Mouse (Mus musculus): Measurements from ENCODE around the gene Vsir. TPM values are rescaled to one million over a fixed set of nuclear protein-coding genes. Genes with fewer than 3 reads are reported as not detected.

Vsir gene
- 11.0 and 11.4 TPM in 2 replicates for polyA plus RNA-seq (2015; fragmentation: Nextera tagmentation; extraction: Ambion mirVana)

DNA sequence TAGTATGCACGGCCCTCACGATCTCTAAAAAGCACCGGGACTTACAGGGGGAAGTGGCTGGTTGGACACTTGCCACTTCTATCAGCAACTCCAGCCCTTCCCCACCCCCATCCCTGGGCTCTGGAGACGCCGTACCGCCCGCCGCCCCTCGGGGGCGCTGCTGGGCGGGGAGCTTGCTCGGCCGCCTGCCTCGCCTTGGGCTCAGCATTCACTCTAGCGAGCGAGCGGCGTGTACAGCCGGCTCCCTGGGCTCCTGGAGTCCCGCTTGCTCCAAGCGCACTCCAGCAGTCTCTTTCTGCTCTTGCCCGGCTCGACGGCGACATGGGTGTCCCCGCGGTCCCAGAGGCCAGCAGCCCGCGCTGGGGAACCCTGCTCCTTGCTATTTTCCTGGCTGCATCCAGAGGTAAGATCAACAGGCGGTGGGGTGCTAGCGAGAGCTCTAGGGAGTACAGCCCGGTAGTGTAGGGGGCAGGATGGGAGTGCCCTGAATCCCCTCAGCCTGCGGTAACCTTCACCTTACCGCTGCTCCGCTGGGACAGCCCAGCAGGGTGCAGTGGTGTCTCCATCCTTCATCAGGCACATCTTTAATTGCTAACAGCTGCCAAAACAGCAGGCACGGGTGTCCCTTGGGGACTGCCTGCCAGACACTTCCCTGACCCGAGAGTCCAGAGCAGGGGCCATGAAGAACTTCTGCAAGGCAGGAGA lies at the start of gene Vsir:
Gene Vsir, plus strand, starts transcription at position 151 of the 705 bp plus-strand sequence.
- Histone ChIP-seq H3K36me3 (replicated peaks) (no peaks in the 10 kb centered on the region), H3K4me1 (replicated peaks) (peaks cover 71% of the 10 kb centered on the region), H3K27me3 (no peaks in the 10 kb centered on the region), H3K9ac (peak within 1 kb of the TSS; percentile 82), H3K9me3 (replicated peaks) (no peaks in the 10 kb centered on the region), H3K27ac (replicated peaks) (peak within 1 kb of the TSS; percentile 94), H3K4me2 (peak within 1 kb of the TSS; percentile 87), H3K4me3 (replicated peaks) (peak within 1 kb of the TSS; percentile 74)
- under 1% methylated on average over 37 of the region's 37 CpGs for WGBS (ENCODE audit: insufficient replicate concordance)
- peak; percentile 60 for ATAC-seq (ENCODE audit: insufficient read depth)

DNA sequence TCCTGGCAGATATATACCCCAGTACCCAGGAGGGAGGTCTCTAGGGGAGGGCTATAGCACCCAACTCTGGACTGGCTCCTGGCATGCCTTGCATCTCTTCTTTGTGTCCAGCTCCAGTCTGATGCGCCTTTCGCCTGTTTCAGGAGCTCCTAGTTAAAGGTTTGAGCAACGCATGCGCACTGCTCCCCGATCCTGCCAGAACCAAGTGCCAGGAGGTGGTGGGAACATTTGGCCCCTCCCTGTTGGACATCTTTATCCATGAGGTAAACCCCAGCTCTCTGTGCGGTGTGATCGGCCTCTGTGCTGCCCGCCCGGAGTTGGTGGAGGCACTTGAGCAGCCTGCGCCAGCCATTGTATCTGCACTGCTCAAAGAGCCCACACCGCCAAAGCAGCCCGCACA lies 47.0 kb upstream of the Vsir start:
- Histone ChIP-seq H3K27me3 (no peaks in the 10 kb centered on the region), H3K9me3 (replicated peaks) (no peaks in the 10 kb centered on the region), H3K36me3 (replicated peaks) (peaks cover 76% of the 10 kb centered on the region), H3K4me2 (no peak overlapping the region), H3K9ac (no peak overlapping the region), H3K4me1 (replicated peaks) (no peaks in the 10 kb centered on the region), H3K27ac (replicated peaks) (no peak overlapping the region), H3K4me3 (replicated peaks) (no peak overlapping the region)
- 96% methylated on average over 12 of the region's 12 CpGs for WGBS (ENCODE audit: insufficient replicate concordance)
- ATAC-seq (ENCODE audit: insufficient read depth), result no peak

DNA sequence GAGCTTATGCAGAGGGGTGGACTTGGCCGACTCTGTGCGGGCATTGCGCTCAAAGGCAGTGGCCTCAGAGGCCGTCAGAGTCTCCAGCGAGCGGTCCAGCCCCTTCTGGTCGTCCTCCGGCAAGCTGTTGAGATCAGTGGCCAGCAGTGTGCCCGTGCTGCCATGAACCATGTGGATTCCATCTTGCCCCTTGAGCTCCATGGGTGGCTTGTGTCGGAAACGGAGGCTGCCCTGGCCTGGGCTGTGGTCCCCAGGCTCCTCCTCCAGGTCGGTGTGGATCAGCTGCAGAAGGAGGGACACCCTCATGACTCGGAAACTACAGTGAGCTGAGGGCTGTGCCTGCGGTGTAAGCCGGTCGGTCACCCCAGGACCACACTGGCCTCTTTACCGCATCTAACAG lies 43.2 kb upstream of the Vsir start:
- H3K4me2 ChIP-seq, result no peak overlapping the region
- H3K4me3 ChIP-seq (replicated peaks), result no peak overlapping the region
- 82% methylated on average over 17 of the region's 17 CpGs for WGBS (ENCODE audit: insufficient replicate concordance)
- no peaks in the 10 kb centered on the region for H3K27me3 ChIP-seq
- peaks cover 43% of the 10 kb centered on the region for H3K36me3 ChIP-seq (replicated peaks)
- ATAC-seq (ENCODE audit: insufficient read depth), result no peak
- H3K27ac ChIP-seq (replicated peaks), result no peak overlapping the region
- no peak overlapping the region for H3K9ac ChIP-seq
- H3K4me1 ChIP-seq (replicated peaks), result no peaks in the 10 kb centered on the region
- no peaks in the 10 kb centered on the region for H3K9me3 ChIP-seq (replicated peaks)

DNA sequence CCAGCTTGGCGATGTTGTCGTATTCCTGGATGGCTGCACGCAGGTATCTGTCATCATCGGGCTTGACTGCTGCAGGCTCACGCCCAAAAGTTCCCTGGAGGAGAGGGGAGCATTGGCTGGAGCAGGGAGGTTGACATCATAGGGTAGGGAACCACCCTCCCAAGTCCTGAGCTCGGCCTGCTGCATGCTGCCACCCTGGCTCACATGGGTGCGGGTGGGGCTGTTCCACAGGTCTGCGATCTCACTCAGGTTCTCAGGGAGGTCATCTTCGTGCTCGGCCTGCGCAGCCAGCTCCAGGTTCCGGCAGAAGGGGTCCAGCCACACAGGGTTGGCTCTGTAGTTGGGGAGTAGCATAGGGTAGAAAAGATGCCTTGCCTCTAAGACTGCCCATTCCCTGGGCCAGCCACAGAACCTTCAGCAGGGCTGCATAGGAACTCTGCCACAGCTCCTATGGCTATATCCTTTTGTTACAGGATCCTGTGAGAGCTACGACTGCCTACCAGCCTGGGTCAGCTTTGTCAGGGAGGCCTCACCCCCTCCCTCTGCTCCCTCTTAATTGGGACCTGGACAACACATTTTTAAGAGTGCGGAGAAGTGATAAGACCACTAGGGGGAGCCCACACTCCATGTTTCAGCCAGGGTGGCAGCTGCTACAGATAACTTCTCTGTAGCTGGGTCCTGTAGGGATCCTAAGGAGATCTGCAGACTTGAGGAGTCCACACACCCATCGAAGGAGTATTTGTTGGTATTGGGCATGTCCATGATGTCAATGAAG lies 41.6 kb upstream of the Vsir start:
- no peaks in the 10 kb centered on the region for H3K9me3 ChIP-seq (replicated peaks)
- H3K36me3 ChIP-seq (replicated peaks), result peaks cover 26% of the 10 kb centered on the region
- no peaks in the 10 kb centered on the region for H3K4me1 ChIP-seq (replicated peaks)
- peak; percentile 29; the same call in 1 of the 2 replicates for ATAC-seq (ENCODE audit: insufficient read depth)
- no peak overlapping the region for H3K4me2 ChIP-seq
- H3K9ac ChIP-seq, result no peak overlapping the region
- 57% methylated on average over 15 of the region's 15 CpGs for WGBS (ENCODE audit: insufficient replicate concordance)
- H3K4me3 ChIP-seq (replicated peaks), result no peak overlapping the region
- no peak overlapping the region for H3K27ac ChIP-seq (replicated peaks)
- H3K27me3 ChIP-seq, result no peaks in the 10 kb centered on the region

DNA sequence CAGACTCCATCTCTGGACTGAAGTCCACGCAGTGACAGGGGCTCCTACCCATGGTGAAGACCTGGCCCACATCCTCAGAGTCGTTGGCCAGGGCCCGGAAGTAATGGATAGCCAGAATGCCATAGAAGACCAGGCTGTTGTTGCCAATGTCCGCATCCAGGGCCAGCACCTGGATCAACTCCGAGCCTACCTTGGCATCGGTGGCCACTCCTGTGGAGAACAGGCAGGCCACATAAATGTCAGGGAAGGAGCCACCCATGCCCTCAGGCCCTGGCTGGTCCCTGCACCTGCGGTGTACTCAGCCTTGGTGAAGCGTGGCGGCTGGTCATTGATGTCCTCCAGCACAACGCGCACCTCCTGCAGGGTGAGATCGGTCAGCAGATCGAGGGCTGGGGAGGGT lies 36.0 kb upstream of the Vsir start:
- H3K4me3 ChIP-seq (replicated peaks), result no peak overlapping the region
- H3K27me3 ChIP-seq, result no peaks in the 10 kb centered on the region
- 75% methylated on average over 13 of the region's 13 CpGs for WGBS (ENCODE audit: insufficient replicate concordance)
- H3K27ac ChIP-seq (replicated peaks), result no peak overlapping the region
- no peaks in the 10 kb centered on the region for H3K4me1 ChIP-seq (replicated peaks)
- no peak overlapping the region for H3K4me2 ChIP-seq
- no peaks in the 10 kb centered on the region for H3K9me3 ChIP-seq (replicated peaks)
- ATAC-seq (ENCODE audit: insufficient read depth), result no peak
- H3K9ac ChIP-seq, result no peak overlapping the region
- no peaks in the 10 kb centered on the region for H3K36me3 ChIP-seq (replicated peaks)

DNA sequence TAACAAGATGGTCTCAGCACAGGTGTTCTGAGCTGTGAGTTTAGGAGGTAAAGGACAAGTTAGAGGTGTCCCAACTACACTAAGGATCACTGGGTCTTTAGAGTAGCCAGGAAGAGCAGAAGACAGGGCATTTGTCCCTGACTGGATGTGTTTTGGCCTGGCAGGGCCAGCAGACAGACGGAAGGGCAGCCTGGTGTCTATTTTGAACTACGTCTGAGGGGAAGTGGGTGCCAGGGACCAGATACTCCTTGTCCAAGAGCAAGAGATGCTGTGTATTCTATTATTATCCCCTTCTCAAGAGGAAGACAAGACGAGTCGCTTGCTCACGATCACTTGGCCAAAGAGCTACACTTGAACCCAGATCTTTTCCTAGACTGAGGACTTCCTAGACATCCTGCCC lies 33.0 kb upstream of the Vsir start:
- no peak for ATAC-seq (ENCODE audit: insufficient read depth)
- H3K27ac ChIP-seq (replicated peaks), result no peak overlapping the region
- WGBS (ENCODE audit: insufficient replicate concordance), result 57% methylated on average over 5 of the region's 5 CpGs

DNA sequence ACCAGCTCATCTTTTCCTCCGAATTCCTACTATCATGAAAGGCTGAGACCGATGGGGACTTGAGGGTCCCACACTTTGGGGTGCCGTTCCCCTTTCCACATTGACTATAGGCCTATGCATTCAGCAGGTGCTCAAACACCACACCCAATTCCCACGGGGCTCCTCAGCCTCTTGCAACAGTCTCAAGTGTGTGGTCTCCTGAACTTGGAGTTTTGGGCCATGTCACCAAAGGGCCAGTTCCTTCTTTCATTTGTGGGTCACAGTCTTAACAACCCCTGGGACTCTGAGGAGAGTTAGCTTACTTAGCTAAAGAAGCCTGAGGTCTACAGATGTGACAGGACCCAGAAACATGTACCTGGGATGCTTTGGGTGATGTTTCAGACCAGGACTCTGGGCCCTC lies 30.5 kb upstream of the Vsir start:
- H3K9me3 ChIP-seq (replicated peaks), result no peaks in the 10 kb centered on the region
- H3K27me3 ChIP-seq, result no peaks in the 10 kb centered on the region
- no peak overlapping the region for H3K9ac ChIP-seq
- no peaks in the 10 kb centered on the region for H3K4me1 ChIP-seq (replicated peaks)
- no peak overlapping the region for H3K4me3 ChIP-seq (replicated peaks)
- ATAC-seq (ENCODE audit: insufficient read depth), result no peak
- no peak overlapping the region for H3K27ac ChIP-seq (replicated peaks)
- 67% methylated on average over 4 of the region's 4 CpGs for whole genome bisulfite sequencing (ENCODE audit: insufficient replicate concordance)
- H3K4me2 ChIP-seq, result no peak overlapping the region
- no peaks in the 10 kb centered on the region for H3K36me3 ChIP-seq (replicated peaks)

More for the DNA sequence above, 33.0 kb upstream of the Vsir start:
- Histone ChIP-seq H3K4me3 (replicated peaks) (no peak overlapping the region), H3K27me3 (no peaks in the 10 kb centered on the region), H3K4me2 (no peak overlapping the region), H3K36me3 (replicated peaks) (no peaks in the 10 kb centered on the region), H3K4me1 (replicated peaks) (no peaks in the 10 kb centered on the region), H3K9ac (no peak overlapping the region), H3K9me3 (replicated peaks) (no peaks in the 10 kb centered on the region)

DNA sequence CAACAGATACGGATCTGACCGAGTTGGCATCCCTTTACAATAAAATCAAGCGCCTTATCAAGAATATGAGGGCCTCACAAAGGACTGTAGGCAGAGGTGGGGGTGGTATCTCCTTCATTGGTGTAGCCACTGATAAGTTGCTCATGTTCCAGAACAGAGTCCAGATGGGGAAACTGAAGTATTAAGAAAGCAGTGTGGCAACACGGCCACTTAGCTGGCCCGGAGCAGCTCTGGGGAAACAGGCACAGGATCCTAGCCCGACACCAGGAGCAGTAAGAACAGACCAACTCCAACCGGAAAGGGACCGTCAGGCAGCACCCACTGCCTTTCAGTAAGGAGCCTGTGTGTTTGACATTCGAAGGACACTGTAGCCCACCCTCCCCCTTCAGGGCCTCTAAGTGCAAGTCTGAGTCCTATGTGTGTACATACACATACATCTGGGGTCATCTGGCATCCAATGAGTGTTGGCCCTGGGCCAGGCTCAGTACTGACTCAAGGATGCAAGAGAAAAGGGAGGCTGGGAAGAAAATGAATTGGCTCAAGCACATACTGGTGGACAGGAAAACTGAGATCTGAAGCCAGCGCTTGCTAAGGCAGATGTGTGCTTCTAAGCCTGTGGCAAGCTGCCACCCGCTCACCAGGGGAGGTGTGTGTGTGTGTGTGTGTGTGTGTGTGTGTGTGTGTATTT lies 17.5 kb upstream of the Vsir start:
- H3K4me1 ChIP-seq (replicated peaks), result peaks cover 6% of the 10 kb centered on the region; the same call in 1 of the 2 replicates
- no peak for ATAC-seq (ENCODE audit: insufficient read depth)
- no peak overlapping the region for H3K4me2 ChIP-seq
- no peak overlapping the region for H3K4me3 ChIP-seq (replicated peaks)
- 51% methylated on average over 11 of the region's 11 CpGs for WGBS (ENCODE audit: insufficient replicate concordance)
- no peak overlapping the region for H3K9ac ChIP-seq
- 0 out of 2 replicates have a peak overlapping the region, but pooled peaks have one; percentile 3 for H3K27ac ChIP-seq (replicated peaks)
- no peaks in the 10 kb centered on the region for H3K27me3 ChIP-seq
- H3K36me3 ChIP-seq (replicated peaks), result no peaks in the 10 kb centered on the region
- no peaks in the 10 kb centered on the region for H3K9me3 ChIP-seq (replicated peaks)

DNA sequence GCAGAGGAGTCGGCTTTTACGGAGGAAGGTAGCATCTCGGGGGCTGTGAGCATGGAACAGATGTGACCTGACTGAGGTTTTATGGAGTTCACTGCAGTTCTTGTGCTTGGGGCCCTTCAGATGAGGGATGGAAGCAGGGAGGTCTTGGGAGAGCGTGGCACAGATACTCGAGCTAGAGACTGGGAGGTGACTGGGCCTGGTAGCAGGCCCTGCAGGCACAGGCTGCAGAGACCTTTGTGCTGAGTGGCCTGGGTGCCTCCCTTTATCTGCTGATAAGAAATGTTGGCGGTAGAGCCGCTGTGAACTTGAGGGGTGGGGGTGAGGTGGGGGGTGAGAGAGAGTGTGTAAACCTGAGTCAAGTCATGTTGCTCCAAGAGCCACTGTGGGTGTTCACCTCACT lies 12.1 kb upstream of the Vsir start:
- Histone ChIP-seq H3K4me3 (replicated peaks) (no peak overlapping the region), H3K27ac (replicated peaks) (no peak overlapping the region), H3K4me2 (no peak overlapping the region), H3K4me1 (replicated peaks) (no peaks in the 10 kb centered on the region; the same call in 1 of the 2 replicates), H3K36me3 (replicated peaks) (no peaks in the 10 kb centered on the region), H3K27me3 (no peaks in the 10 kb centered on the region), H3K9ac (no peak overlapping the region), H3K9me3 (replicated peaks) (no peaks in the 10 kb centered on the region)
- 35% methylated on average over 7 of the region's 7 CpGs for WGBS (ENCODE audit: insufficient replicate concordance)
- no peak for ATAC-seq (ENCODE audit: insufficient read depth)

DNA sequence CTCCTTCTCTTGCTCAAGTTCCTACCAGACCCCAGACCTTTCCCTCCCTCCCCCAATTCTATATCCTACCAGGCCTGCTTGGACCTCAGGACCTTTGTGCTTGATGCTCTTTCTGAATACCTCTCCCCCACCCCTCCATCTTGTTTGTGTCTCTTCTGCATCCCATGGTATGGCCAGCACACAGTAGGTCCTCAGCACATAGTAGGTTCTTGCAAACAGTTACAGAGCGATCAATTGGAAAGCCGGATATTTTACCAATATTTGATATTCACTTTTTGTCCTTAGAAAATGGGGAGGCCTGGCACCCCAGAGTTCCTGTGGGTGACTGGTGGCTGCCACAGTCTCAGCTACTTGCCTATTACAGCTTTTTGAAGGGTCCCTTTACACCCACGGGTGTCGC lies 11.6 kb upstream of the Vsir start:
- H3K4me1 ChIP-seq (replicated peaks), result no peaks in the 10 kb centered on the region; the same call in 1 of the 2 replicates
- H3K9me3 ChIP-seq (replicated peaks), result no peaks in the 10 kb centered on the region
- no peak overlapping the region for H3K4me2 ChIP-seq
- no peaks in the 10 kb centered on the region for H3K27me3 ChIP-seq
- 74% methylated on average over 4 of the region's 4 CpGs for WGBS (ENCODE audit: insufficient replicate concordance)
- no peak for ATAC-seq (ENCODE audit: insufficient read depth)
- H3K27ac ChIP-seq (replicated peaks), result no peak overlapping the region
- no peak overlapping the region for H3K4me3 ChIP-seq (replicated peaks)
- H3K36me3 ChIP-seq (replicated peaks), result no peaks in the 10 kb centered on the region
- no peak overlapping the region for H3K9ac ChIP-seq

DNA sequence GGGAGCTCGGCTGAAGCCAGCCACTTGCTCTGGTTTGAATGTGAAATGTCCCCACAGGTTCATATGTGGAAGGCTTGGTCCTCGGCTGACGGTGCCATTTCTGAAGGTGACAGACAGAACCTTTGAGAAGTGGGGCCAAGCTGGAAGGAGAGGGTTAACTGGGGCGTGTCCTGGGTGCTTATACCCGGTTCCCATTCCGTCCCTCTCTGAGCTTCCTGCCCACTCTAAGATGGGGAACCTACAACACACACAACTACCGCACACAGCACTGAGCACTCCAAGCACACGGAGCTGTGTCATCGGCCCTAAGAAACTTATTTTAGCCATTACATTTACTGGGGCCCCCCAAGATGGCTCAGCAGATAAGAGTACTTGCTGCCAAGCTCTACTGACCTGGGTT lies 5.1 kb upstream of the Vsir start:
- no peaks in the 10 kb centered on the region for H3K9me3 ChIP-seq (replicated peaks)
- no peaks in the 10 kb centered on the region for H3K36me3 ChIP-seq (replicated peaks)
- ATAC-seq (ENCODE audit: insufficient read depth), result no peak
- H3K4me1 ChIP-seq (replicated peaks), result peaks cover 24% of the 10 kb centered on the region
- no peak overlapping the region for H3K4me3 ChIP-seq (replicated peaks)
- H3K9ac ChIP-seq, result no peak overlapping the region
- no peak overlapping the region for H3K4me2 ChIP-seq
- no peaks in the 10 kb centered on the region for H3K27me3 ChIP-seq
- 30% methylated on average over 9 of the region's 9 CpGs for WGBS (ENCODE audit: insufficient replicate concordance)
- no peak overlapping the region for H3K27ac ChIP-seq (replicated peaks)

All from liver, embryonic 15.5 days (tissue).